Mouse (Mus musculus) embryonic fibroblast, embryonic 13.5 days (primary cell): ENCODE measurements around the gene Lck.

Source experiments
- CTCF ChIP-seq: IDR thresholded peaks from 2 replicates; pipeline ENCODE4 v1.5.1; 2011; ENCODE audit warnings: mild to moderate bottlenecking, control low read depth, low read length, moderate library complexity, borderline replicate concordance; ENCODE audit not compliant: insufficient read depth
- POLR2A ChIP-seq: IDR thresholded peaks from 2 replicates; pipeline ENCODE4 v1.6.1; 2011; ENCODE audit warnings: low read depth, mild to moderate bottlenecking, control low read depth, low read length, moderate library complexity

GRCm38 (mm10) chr4:129525889-129526288, 47.6 kb downstream of the Lck start:
- no peak for TF ChIP-seq POLR2A
- no peak for TF ChIP-seq CTCF
